Mouse (Mus musculus) hindlimb bud, embryonic 11.5 days (tissue): ENCODE results near the gene Trim7.
"Not testable (repeated sequence)": the region's sequence is repeated elsewhere in the genome, so short reads cannot be mapped to it uniquely, and the experiment has no call there.

Experiments
- DNase-seq: peaks from one replicate; pipeline ENCODE4 v3.0.0-alpha.2; 2012; ENCODE audit warnings: low read depth, low spot score; ENCODE audit errors: extremely low spot score

Trim7 gene

GRCm38 (mm10) chr11:48825979-48826751 is at the start of gene Trim7, which contains the start of gene Gm12184:
Gene Trim7, plus strand, starts transcription at chr11:48826140.
Gene Gm12184, minus strand, starts transcription at chr11:48826655.
- DNase-seq = not testable (repeated sequence)

DNA sequence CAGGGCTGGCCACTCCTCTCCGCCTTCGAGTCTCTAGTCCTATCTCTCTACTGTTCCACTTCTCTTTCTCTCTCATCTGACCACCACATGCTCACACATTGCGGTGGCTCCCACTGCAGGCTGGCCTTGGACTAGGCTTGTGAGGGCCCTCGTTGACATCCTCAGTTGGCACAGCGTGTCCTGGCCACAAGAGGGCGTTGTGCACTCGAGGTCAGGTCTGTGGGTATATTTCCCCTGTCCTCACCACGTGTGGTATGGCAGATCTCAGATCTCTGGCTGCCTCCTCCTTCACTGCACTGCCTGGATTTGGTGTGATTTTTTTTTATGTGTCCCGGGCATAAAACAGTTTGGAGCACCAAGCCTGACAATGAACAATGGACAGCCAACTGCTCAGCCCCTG is 49.3 kb upstream of the Trim7 start:
- no peak for DNase-seq

DNA sequence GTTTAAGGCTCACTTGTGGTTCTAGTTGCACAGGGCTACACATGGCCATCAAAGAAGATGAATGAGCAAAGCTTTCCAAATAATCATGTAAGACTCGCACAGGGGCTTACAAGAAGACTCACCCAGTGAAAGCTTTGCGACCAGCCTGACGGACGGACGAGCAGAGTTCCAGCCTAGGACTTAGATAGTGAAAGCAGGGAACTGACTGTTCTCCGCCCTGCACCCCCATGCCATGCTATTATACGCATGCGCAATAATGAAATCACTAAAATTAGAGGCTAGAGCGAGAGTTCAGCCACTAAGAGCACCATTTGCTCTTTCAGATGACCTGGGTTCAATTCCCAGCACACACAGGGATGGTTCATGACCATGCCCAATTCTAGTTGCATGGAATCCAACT is 48.6 kb upstream of the Trim7 start:
- no peak for DNase-seq

DNA sequence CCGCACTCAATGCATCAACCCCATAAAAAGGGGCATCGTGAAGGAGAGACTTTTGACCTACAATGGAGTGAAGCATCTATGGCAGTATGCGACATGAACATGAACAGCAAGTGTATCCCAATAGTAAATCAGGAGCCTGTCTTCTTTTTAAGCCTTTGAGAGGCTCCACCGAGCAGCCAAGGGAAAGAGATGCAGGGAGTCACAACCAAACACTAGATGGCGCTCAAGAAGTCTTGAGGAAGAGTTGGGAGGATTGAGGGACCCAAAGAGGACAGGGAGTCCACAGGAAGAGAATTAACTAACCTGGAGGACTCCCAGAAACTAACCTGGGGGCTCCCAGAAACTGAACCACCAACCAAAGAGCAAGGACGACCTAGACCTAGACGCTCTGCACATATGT is 46.5 kb upstream of the Trim7 start:
- DNase-seq = no peak

GRCm38 (mm10) chr11:48782243-48782642 is 43.7 kb upstream of the Trim7 start:
- DNase-seq = no peak

GRCm38 (mm10) chr11:48787455-48788211 is 38.3 kb upstream of the Trim7 start:
- DNase-seq = no peak

- DNase-seq = no peak
Observed at GRCm38 (mm10) chr11:48788311-48789089, 37.4 kb upstream of the Trim7 start.

DNA sequence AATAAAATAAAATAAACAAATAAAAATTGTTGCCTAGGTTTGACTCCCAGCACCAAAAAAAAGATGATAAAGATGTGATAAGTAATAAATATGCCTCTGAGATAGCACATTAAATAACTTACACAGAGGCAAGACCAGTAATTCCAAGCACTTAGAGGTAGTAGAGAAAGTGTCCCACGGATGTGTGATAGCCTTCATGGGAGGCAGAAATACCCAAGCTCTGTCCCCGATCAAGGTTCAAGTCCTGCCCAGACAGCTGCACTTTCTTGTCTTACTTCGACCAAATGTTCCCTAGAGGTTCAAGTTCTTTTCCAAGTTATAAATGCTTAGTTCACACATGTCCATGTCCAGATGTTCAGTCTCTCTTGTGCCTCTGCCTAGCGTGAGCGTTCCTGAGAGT is 36.7 kb upstream of the Trim7 start:
- DNase-seq = no peak

- DNase-seq = no peak
Observed at GRCm38 (mm10) chr11:48789973-48790823, 35.7 kb upstream of the Trim7 start.

- DNase-seq = no peak
Observed at GRCm38 (mm10) chr11:48790946-48791345, 35.0 kb upstream of the Trim7 start.

DNA sequence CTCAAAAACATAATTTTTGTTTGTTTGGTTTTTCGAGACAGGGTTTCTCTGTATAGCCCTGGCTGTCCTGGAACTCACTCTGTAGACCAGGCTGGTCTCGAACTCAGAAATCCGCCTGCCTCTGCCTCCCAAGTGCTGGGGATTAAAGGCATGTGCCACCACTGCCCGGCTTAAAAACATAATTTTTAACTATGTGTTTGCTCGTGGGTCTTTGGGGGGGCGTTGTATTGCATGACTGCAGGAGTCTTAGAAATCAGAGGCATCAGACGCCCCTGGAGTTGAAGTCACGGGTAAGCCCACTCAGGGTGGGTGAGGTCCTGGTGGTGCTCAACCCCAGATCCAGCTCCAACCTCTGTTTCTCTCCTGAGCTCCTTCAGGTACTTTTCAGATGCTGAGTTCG is 34.0 kb upstream of the Trim7 start:
- DNase-seq = not testable (repeated sequence)

GRCm38 (mm10) chr11:48793184-48793583 is 32.8 kb upstream of the Trim7 start:
- no peak for DNase-seq

GRCm38 (mm10) chr11:48795221-48795620 is 30.7 kb upstream of the Trim7 start:
- DNase-seq = no peak

DNA sequence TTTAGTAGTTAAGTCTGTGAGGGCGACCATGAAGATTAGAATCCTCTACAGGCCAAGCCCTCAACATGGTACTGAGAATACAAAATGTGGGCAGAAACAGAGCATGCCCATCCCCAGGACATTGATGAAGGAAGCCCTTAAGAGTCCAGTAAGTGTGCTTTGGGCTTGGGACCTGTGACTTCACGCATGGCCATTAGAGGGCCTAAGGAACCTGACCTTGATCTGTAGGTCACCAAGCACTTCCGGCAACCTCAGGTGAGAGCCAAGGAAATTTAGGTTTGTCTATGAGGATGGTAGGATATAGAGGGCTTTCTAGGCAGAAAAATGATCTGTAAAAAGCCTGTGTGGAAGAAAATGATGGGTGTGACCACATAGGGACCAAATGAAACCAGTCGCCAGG is 29.6 kb upstream of the Trim7 start:
- DNase-seq = no peak

GRCm38 (mm10) chr11:48797287-48797686 is 28.7 kb upstream of the Trim7 start:
- DNase-seq = no peak

- DNase-seq = no peak
Observed at GRCm38 (mm10) chr11:48798308-48798707, 27.6 kb upstream of the Trim7 start.

DNA sequence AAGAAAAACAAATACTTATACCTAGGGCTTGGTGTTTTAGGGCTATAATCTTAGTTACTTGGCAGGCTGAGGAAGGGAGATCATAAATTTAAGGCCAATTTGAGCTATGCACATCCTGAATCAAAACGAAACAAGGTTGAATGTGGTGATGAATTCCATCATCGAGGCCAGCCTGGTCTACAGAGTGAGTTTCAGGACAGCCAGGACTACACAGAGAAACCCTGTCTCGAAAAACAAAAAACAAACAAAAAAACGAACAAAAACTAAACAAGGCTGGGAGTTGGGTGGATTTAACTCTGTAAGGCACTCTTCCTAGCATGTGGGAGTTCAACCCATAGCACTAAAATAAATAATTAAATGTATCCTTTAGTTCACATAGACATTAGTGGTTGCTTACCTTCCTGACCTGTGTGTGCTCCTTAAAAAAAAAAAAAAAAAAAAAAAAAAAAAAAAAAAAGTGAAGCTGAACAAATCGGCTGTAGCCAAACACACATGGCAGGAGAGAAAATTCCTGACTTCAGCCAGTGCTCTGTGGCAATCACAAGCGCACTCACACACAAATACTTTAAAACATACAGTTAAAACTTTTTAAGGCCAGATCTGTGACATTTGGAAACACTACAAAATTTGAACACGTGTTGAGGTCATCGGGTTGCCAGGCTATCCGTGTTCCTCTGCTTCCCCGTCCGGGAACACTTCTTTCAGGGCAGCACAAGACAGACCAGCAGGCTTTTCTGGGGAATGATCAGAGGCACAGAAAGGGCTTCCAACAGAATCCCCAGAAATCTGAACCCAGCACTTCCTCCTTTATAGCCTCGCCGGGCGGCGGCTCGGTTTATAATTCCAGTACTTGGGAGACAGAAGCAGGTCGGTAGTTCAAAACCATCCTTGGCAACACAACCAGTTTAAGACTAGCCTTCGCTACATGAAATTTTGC is 26.7 kb upstream of the Trim7 start:
- no peak for DNase-seq

- no peak for DNase-seq
Observed at GRCm38 (mm10) chr11:48799921-48800701, 25.8 kb upstream of the Trim7 start, which contains the start of gene Rack1. Gene Rack1, plus strand, starts transcription at chr11:48800332.
